Mouse (Mus musculus) erythroblast, adult 5-6 weeks (primary cell): ENCODE data around the gene Rnf135. TPM values are rescaled to one million over a fixed set of nuclear protein-coding genes. Genes with fewer than 3 reads are reported as not detected.
A peak's percentile ranks its signal among the peaks of the same experiment; 100 is the strongest.
"Not testable (repeated sequence)": the region's sequence is repeated elsewhere in the genome, so short reads cannot be mapped to it uniquely, and the experiment has no call there.

Experiments used
- ATAC-seq: replicated peaks from 2 replicates; pipeline ENCODE4 v1.8.0; 2016; ENCODE audit warnings: moderate number of reproducible peaks, mild to moderate bottlenecking, moderate TSS enrichment, inconsistent platforms; ENCODE audit not compliant: poor library complexity, low FRiP score, severe bottlenecking
- total RNA-seq, 2 experiments: library from RNA; stranded (forward) in 1 of 2; stranded (reverse) in 1 of 2; fragments of 150-400 nt in 1 of 2; fragments of 200-764, 138-1000 nt in 1 of 2; gene quantifications; 2 replicates each; pipeline versions ENCODE4 v1.2.3 to v1.2.4; 2015 to 2017; ENCODE audit warnings: low replicate concordance in 2 of 2

Rnf135 gene
- total RNA-seq, 2 experiments from 2014 or later, result 0.60 TPM; not detected in 1

DNA sequence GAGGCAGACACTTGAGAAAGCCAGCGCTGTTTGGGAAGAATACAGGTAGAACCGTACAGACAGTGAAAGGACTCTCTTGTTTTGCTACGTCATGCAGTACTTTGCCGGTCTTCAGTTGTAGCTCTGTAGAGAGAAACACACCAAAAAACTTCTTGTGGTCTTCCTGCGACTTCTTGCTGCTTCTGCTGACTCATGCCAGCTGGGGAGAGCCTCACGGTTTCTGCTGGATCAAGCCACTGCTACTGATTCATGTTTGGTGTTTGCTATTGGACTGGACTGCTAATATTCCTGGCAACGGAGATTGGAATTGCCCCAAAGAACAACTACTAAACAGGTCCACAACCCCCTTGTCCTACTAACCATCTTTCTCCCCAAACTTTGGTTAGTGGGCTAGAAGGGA, 12.7 kb downstream of the Rnf135 start:
- no peak for ATAC-seq

- no peak for ATAC-seq
Measured at GRCm38 (mm10) chr11:80199316-80199715, 15.7 kb downstream of the Rnf135 start.

- no peak for ATAC-seq
Measured at GRCm38 (mm10) chr11:80199773-80200172, 16.1 kb downstream of the Rnf135 start.

GRCm38 (mm10) chr11:80200326-80200725, 16.7 kb downstream of the Rnf135 start:
- ATAC-seq, result no peak

- ATAC-seq, result no peak
Measured at GRCm38 (mm10) chr11:80202296-80202695, 18.6 kb downstream of the Rnf135 start.

DNA sequence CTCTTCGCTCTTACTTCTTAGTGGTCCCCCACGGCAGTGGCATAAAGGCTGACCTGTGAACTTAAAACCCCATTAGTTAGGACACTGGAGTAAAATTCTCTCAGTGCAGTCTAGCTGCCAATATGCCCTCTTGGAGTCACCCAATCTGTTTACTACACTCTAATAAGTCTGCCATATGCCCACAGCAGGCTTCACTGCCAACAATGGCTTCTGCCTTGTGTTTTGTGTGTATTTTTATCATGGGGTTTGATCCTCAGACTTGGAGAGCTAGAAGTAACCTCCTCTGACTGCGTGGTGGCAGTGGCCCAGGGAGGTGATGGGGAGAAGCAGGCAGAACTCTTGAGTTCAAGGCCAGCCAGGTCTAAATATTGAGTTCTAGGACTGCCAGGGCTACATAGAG, 20.4 kb downstream of the Rnf135 start:
- no peak for ATAC-seq

GRCm38 (mm10) chr11:80204941-80205340, 21.3 kb downstream of the Rnf135 start:
- ATAC-seq, result no peak

GRCm38 (mm10) chr11:80208465-80208859, 24.8 kb downstream of the Rnf135 start:
- ATAC-seq, result peak; percentile 19

GRCm38 (mm10) chr11:80208860-80209800, 25.5 kb downstream of the Rnf135 start, which contains the start of gene Rhot1:
Rhot1 (plus strand) TSS chr11:80209019.
- peak; percentile 91 for ATAC-seq

DNA sequence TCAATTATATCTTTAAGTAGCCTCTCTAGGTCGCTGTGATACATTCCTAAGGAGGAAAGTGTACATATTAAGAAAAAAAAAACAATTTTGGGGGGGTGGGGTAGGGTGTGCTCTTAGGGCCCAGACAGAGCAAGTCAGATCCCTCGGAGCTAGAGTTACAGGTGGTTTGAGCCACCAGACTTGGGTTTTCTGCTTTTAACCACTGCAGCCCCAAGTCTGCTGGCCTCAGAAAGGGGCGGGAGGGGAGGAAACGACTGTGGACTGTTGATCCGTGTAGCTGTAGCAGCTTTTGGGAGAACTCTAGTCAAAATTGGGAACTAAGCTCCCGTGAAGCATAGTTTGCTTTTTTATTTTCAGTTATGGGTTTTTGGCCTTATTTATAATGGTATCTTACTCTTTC, 26.7 kb downstream of the Rnf135 start:
- no peak for ATAC-seq

DNA sequence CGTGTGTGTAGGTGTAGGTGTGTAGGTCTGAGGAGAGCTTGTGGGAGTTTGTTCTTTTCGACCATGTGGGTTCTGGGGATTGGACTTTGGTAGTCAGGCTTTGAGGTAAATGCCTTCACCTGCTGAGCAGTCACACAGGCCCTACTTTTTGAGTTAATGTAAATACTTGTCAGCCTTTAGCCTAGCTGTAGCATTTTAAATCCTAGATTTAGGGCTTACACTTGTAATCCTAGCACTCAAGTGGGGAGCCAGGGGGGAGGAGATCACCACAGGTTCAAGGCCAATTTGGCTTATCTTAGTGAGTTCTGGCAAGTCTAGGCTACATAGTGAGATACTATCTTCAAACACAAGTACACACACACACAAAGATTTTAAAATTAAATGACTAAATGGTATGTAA, 28.6 kb downstream of the Rnf135 start:
- ATAC-seq, result no peak

DNA sequence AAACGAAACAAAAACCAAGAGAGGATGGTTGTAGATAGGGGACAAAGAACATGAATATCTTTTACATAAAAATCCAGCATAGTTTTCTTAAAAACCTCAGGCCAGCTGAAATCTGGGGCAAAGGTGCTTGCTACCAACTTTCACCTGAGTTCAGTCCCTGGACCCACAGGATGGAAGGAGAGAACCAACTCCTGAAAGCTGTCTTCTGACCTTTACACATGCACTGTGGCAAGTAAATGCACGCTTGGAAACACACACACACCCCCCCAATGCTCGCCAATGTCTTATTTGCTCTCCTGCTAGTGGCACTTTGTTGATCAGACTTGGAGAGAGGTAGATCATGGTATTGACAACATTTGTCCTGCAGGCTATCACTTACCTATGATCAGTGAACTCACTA, 31.6 kb downstream of the Rnf135 start:
- ATAC-seq, result no peak

- no peak for ATAC-seq
Measured at GRCm38 (mm10) chr11:80218657-80219293, 35.1 kb downstream of the Rnf135 start.

DNA sequence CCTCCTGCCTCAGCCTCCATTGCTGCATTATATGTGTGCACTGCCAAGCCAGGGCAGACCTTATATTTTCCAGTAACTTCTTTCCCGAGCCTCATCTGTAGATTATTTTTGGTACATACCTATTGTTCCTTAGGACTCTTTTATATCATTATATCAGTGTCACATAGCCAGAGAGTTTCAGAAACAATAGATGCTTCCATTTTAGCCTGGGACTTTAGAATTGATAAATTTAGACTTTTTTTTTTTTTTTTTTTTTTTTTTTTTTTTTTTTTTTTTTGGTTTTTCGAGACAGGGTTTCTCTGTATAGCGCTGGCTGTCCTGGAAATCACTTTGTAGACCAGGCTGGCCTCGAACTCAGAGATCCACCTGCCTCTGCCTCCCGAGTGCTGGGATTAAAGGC, 46.4 kb downstream of the Rnf135 start:
- not testable (repeated sequence) for ATAC-seq

GRCm38 (mm10) chr11:80237278-80237677, 53.6 kb downstream of the Rnf135 start:
- ATAC-seq, result no peak

DNA sequence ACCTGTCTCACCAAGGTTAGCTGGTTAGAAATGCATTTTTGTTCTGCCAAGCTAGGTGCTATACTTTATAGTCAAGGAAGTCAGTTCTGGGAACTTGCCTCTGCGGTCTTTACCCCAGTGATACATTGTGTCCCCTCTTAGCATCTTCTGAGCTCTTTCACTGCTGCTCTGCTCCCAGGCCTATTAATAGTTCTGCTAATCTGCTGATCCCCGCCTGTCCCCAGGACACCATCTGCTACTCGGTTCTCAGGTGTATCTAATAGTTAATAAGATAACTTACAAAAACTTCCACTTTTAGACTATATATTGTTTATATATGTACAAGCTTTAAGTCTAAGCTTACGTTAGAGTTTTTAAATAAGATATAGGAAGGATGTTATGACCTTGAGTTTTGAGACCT, 54.7 kb downstream of the Rnf135 start:
- ATAC-seq, result no peak

DNA sequence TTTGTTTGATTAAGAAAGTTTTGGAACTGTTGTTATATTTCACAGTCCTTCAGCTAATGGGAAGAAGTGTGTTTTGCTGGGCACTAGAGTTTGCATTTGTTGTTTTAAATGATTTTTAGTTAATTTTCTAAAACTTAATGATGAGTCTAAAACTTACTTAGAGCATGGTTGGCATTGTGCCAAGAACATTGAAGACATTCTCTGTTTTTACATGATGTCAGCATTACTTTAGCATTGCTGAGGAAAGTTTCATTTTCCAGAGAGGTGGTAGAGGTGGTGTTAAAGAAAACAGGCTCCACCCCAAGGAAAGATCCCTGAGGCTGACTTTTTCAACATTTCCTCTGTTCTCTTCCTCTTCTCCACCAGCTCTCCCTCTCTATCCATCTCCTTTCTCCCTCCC, 63.4 kb downstream of the Rnf135 start:
- no peak for ATAC-seq

- ATAC-seq, result no peak
Measured at GRCm38 (mm10) chr11:80248531-80248930, 64.9 kb downstream of the Rnf135 start.
